Mouse (Mus musculus): Measurements from ENCODE around the gene Plod1.
"Not testable (repeated sequence)": the region's sequence is repeated elsewhere in the genome, so short reads cannot be mapped to it uniquely, and the experiment has no call there.

The Plod1 gene

GRCm38 (mm10) chr4:147896411-147896810 is 40.2 kb downstream of the Plod1 start:
- DNase-seq (ENCODE audit: extremely low spot score, low read depth, low spot score) = no peak

- no peak for DNase-seq (ENCODE audit: extremely low spot score, low read depth, low spot score)
Measured at GRCm38 (mm10) chr4:147895815-147896330, 40.7 kb downstream of the Plod1 start.

- no peak for DNase-seq (ENCODE audit: extremely low spot score, low read depth, low spot score)
Measured at GRCm38 (mm10) chr4:147890341-147890740, 46.2 kb downstream of the Plod1 start.

DNA sequence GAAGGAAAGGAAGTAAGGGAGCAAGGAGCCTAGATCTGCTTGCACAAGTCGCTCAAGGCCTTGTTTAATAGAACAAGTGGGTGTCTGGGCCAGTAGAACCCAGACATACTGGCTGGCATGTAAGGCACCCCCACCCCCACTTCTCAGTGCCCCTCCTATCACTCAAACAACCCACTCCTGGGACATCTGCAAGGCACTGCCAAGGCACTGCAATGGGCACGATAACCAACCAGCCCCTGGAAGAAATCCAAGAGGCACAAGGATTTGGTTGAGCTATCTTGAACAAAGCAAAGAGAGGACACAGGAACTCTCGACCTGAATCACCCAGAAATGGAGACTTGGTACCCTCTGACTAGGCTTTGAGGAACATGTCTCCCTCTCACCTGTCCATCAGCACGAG is 48.3 kb downstream of the Plod1 start:
- no peak for DNase-seq (ENCODE audit: extremely low spot score, low read depth, low spot score)

DNA sequence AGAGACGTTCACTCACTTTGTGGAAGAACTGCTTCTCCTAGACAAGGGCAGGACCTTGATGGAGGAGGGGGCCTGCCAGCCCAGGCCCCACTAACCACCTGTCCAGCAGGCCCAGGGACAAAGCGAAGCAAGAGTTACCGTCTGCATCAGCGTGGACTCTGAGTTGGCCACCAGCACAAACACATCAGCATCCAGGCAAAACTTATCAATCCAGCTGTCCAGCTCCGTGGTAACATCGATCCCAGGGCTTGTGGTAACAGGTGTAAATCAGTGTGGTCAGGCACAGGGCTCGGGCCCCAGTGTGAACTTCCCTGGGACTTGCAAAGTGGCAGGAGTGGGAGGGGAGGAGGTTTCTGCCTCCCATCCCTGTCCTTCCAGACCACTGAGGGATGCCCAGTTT is 49.3 kb downstream of the Plod1 start:
- DNase-seq (ENCODE audit: extremely low spot score, low read depth, low spot score) = no peak

- DNase-seq (ENCODE audit: extremely low spot score, low read depth, low spot score) = no peak
Measured at GRCm38 (mm10) chr4:147886158-147886557, 50.4 kb downstream of the Plod1 start.

DNA sequence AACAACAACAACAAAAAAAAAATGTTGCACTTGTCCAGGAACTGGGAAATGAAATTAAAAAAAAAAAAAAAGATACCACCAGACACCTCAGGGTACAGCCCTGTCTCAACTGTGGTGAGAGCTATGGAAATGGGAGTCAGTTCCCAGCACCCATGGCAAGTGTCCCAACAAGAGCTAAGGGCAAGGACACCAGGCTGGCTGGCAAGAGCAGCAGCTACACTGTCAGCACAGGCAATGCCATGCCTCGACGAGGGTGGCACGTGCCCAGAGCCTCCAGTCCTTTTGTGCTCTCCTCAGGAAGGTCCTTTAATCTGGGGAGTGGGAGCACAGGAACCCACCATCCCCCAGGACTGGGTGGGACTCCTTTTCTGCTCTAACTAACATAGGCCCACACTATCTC is 52.4 kb downstream of the Plod1 start:
- DNase-seq (ENCODE audit: extremely low spot score, low read depth, low spot score) = no peak

DNA sequence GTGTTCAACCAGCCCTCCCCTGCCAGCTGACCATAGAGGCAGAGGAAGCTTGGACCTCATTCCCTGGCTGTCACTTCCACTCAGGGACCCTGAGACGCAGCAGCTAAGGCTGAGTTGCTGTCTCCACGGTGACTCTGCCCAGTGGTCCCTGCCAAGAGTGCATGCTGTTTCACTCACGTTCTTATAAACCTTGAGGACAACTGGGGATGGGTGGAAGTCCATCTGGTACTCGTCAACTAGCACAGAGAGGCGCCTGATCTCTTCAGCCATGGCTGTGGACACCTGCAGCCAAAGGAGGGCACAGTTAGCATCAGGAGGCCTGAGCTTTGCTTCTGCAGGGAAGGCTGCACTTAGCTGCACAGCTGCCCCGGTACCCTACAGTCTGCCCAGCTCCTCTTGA is 53.5 kb downstream of the Plod1 start:
- DNase-seq (ENCODE audit: extremely low spot score, low read depth, low spot score) = no peak

DNA sequence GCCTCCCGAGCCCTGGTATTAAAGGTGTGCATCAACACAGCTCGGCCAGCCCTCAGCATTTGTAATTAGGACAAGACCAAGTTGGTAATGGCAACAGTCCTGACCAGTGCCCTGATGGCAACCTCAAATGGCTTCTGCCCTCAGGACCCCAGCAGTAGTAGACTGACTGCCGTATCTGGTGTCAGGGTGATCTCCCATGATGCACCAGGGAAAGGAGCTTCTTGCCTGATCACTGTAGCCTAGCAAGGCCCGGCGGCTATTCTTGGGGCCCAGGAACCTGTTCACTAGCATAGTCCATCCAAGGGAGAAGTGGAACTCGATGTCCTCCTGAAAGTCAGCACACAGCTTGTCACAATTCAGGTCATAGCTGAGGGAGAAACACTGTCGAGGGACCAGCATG is 54.8 kb downstream of the Plod1 start:
- no peak for DNase-seq (ENCODE audit: extremely low spot score, low read depth, low spot score)

- DNase-seq (ENCODE audit: extremely low spot score, low read depth, low spot score) = no peak
Measured at GRCm38 (mm10) chr4:147879865-147880264, 56.7 kb downstream of the Plod1 start.

DNA sequence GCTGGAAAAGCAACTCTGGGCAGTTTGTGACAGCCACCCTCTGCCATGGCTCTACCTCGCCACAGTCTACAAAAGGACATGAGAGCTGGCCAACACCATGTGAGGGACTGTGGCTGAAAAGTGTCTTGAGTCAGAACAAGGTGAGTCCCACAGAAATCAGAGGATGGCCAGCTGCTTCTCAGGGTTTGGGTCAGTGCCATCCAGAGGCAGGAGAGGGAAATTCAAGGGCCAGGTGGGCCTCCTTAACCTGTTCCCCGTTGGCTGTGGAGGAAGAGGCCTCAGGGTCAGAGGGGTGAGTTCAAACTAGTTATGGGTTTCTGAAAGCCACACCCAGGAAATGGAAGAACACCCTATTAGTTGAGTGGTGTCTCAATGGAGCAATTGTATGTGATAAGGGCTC is 57.1 kb downstream of the Plod1 start:
- no peak for DNase-seq (ENCODE audit: extremely low spot score, low read depth, low spot score)

DNA sequence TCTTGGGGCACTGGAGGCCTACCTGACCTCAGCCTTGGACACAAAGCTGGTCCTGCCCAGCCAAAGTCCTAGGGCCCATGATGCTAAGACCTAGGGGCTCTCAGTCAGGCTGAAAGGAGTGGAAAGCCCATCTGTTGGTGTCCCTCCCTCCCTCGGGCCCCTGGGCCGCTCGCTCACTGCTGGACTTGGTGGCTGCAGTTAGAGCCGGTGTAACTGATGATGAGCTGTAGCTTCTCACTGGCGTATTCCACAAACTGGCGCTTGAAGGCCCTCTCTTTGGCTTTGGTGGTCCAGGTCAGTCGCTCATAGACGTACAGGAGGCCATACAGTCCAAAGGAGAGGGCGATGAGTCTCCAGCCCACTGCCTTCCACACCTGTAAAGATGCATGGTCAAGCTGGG is 58.0 kb downstream of the Plod1 start:
- no peak for DNase-seq (ENCODE audit: extremely low spot score, low read depth, low spot score)

DNA sequence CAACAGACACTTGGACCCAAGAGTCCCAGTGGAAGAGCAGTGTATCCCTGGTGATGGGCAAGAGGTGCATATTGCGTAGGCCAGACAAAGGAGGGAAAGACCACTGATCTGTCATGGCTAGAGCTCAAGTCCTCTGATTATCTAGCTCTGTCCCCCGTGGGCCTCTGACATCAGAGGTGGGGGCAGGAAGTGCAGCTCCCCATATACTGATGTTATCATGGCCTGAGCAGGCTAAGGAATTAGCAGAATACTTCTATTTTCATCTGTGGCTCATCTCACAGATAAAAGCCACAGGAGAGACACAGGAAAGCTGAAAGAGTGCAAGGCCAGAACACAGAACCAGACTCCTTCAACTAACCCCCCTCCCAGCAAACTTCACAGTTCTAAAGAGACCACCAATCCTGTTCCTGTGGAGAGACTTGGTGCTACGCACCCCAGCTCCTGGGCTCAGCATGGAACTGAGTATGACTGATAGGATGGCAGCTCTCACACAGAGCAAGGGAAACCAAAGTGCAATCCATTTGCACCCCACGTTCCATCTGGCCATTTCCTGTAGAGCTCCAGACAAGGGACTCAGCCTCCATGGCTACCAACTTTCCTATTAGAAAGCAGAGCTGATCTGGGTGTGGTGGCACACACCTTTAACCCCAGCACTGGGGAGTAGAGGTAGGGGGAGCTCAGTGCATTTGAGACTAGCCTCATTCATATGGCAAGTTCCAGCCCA is 60.6 kb downstream of the Plod1 start:
- DNase-seq (ENCODE audit: extremely low spot score, low read depth, low spot score) = no peak

DNA sequence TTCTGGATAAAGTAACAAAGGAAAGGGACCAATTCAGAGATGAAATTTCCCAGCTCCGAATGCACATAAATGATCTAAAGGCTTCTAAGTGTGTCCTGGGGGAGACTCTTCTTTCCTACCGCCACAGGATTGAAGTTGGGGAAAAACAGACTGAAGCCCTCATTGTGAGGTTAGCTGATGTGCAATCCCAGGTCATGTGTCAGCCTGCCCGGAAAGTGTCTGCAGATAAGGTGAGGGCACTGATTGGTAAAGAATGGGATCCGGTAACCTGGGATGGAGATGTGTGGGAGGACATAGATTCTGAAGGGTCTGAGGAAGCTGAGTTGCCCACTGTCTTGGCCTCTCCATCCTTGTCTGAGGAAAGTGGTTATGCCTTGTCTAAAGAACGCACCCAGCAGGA is 67.3 kb downstream of the Plod1 start:
- no peak for DNase-seq (ENCODE audit: extremely low spot score, low read depth, low spot score)

- peak; percentile 96 for DNase-seq (ENCODE audit: extremely low spot score, low read depth, low spot score)
Measured at GRCm38 (mm10) chr4:147868450-147869031, 68.0 kb downstream of the Plod1 start, which contains the start of the genes Miip and Fv1. TSS of gene Miip (minus strand) at chr4:147868816. TSS of gene Fv1 (plus strand) at chr4:147868979.

DNA sequence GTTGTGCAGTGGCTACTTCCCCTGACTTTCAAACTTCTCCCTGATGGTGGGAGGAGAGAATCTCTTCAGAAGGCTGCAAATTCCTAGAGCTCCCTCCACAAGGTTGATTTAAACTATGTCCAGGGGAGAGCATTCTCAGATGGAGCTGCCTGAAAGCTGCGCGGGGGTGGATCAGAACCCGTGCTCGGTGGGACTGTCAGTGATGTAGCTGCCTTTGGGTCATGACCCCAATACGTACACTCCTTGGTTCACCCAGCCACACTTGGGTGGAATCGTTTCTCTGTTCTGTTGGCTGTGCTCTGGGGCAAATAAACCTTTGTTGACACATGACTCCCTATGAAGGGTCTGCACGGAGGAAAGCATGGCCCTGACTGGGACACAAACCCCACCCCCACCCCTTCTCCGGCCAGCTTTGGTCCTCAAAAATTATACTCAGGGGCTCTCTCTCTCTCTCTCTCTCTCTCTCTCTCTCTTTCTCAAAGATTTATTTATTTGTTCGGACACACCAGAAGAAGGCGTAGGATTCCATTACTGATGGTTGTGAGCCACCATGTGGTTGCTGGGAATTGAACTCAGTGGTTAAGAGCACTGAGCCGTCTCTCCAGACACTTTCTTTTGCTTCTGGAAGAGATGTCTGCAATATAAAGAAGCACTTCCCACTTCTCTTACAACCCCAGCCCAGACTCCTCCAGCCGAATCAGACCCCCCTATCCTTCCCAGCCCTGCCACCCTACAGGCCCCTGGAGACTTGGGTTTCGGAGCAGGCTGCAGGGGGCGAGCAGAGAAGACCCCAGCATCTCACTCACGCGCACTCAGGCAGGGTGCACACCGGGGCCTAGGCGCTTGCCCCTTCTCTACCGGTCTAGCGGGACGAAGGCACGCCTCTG is 68.8 kb downstream of the Plod1 start:
- DNase-seq (ENCODE audit: extremely low spot score, low read depth, low spot score) = no peak

- not testable (repeated sequence) for DNase-seq (ENCODE audit: extremely low spot score, low read depth, low spot score)
Measured at GRCm38 (mm10) chr4:147866793-147867192, 69.8 kb downstream of the Plod1 start.

GRCm38 (mm10) chr4:147866056-147866455 is 70.5 kb downstream of the Plod1 start:
- DNase-seq (ENCODE audit: extremely low spot score, low read depth, low spot score) = no peak

DNA sequence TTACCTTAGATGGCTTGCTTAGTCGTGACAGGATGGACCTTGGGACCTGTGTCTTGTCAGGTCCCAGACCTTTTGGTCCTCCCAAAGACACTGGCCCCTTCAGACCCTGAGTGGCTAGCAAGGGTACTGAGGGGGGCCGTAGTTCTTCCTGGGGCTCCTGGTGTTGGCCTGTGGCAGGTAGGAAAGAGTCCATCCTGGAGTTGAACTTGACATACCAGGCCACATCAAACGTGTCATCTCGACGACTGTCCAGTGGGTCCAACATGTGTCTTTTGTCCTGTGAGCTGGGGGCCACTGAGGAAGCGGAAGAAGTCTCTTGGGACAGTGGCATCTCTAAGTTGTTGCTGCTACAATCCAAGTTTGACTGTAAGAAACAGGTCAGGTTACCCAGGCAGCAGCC is 70.9 kb downstream of the Plod1 start:
- DNase-seq (ENCODE audit: extremely low spot score, low read depth, low spot score) = no peak

DNA sequence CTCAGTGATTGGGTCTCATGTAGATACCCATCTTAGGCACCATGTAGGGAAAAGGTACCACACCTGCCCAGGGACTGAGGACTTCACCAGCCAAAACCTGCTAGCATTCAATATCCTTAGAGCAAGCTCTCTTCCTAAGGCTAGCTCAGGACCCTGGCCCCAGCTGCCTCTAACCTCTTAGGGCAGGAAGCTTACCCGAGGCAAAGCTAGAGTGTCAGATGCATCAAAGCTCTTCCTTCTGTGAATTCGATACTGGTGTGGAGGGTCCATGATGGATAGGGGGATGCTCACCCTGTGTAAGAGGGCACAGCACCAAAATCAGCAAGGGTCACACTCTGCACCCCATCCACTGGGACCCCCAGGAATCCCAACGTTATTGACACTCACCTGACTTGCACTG is 74.5 kb downstream of the Plod1 start:
- no peak for DNase-seq (ENCODE audit: extremely low spot score, low read depth, low spot score)
